Mouse (Mus musculus) stomach, postnatal 0 days (tissue): ENCODE data around the gene Inhba. TPM values are rescaled to one million over a fixed set of nuclear protein-coding genes. Genes with fewer than 3 reads are reported as not detected.

Experiments used
- ATAC-seq: fragments of 200-750 bp; cut with Nextera tagmentation; 2 replicates; pipeline ENCODE4 v1.8.0; 2017; ENCODE audit not compliant: low FRiP score, low TSS enrichment
- DNase-seq: peaks from one replicate; pipeline ENCODE4 v3.0.0-alpha.2; 2016; ENCODE audit warnings: low spot score
- H3K27ac ChIP-seq: fragments of 300-500 bp; sonication (generic); replicated peaks from 2 replicates; pipeline ENCODE4 v1.5.1; 2014; ENCODE audit warnings: mild to moderate bottlenecking, control low read depth
- H3K27me3 ChIP-seq: fragments of 300-500 bp; sonication (generic); 2 replicates; pipeline ENCODE4 v1.6.1; 2014; ENCODE audit warnings: low read length; ENCODE audit not compliant: control insufficient read depth, insufficient read depth
- H3K36me3 ChIP-seq: fragments of 300-500 bp; sonication (generic); 2 replicates; pipeline ENCODE4 v1.6.1; 2014; ENCODE audit warnings: low read length, mixed read lengths; ENCODE audit not compliant: control insufficient read depth, insufficient read depth
- H3K4me1 ChIP-seq: fragments of 300-500 bp; sonication (generic); replicated peaks from 2 replicates; pipeline ENCODE4 v1.6.1; 2014; ENCODE audit warnings: antibody characterized with exemption; ENCODE audit not compliant: control insufficient read depth, insufficient read depth
- H3K4me2 ChIP-seq: fragments of 300-500 bp; sonication (generic); replicated peaks from 2 replicates; pipeline ENCODE4 v1.6.1; 2014; ENCODE audit warnings: low read depth, mild to moderate bottlenecking, control low read depth, moderate library complexity
- H3K4me3 ChIP-seq: fragments of 300-500 bp; sonication (generic); 2 replicates; pipeline ENCODE4 v1.5.1; 2014; ENCODE audit warnings: low read depth, low read length, control low read depth
- H3K9ac ChIP-seq: fragments of 300-500 bp; sonication (generic); 2 replicates; pipeline ENCODE4 v1.6.1; 2014; ENCODE audit warnings: mild to moderate bottlenecking, low read length, control low read depth, mixed read lengths
- H3K9me3 ChIP-seq: fragments of 300-500 bp; sonication (generic); 2 replicates; pipeline ENCODE4 v1.6.1; 2016; ENCODE audit warnings: low read length; ENCODE audit not compliant: control insufficient read depth
- CTCF ChIP-seq: IDR thresholded peaks from 2 replicates; pipeline ENCODE4 v1.5.1; 2016; ENCODE audit warnings: antibody characterized with exemption, low read depth, mild to moderate bottlenecking, moderate library complexity
- EP300 ChIP-seq: optimal IDR thresholded peaks from 2 replicates; pipeline ENCODE3; 2016; ENCODE audit warnings: antibody characterized with exemption
- WGBS: fragments of 180-500 bp; shearing (Covaris S2); extraction: QIAGEN DNeasy Blood & Tissue Kit; methylation state at CpG from one replicate; pipeline ENCODE4 v1.1.7; 2014; 5-methylcytosine and 5-hydroxymethylcytosine counted together
- polyA plus RNA-seq: library from polyadenylated mRNA; unstranded; fragments of >200 nt; fragmentation: Nextera tagmentation; extraction: Ambion mirVana; gene quantifications from 2 replicates; pipeline ENCODE4 v1.2.1, GENCODE M21; 2015

Gene Inhba
- polyA plus RNA-seq, 1 experiment from 2014 or later: 3.2 TPM

DNA sequence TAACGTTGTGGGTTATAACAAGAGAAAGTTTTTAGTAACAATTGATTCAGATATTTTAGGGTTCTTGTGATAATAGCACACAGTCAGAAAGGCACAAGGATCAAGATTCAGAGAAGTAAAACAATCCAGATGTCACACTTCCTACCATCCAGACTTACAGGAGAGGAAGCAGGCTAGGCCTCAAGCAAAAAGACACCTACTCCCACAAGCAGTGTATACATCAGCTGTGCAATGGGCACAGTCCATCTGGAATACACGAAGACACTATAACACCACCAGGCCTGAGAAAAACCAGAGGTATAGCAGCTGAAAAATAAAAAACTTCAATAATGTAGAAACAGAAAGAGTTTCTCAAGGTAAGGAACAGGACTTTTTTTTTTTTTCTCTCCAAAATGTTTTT, 16.3 kb upstream of the Inhba start:
- no peak for DNase-seq
- Histone ChIP-seq H3K4me3 (no peak overlapping the region), H3K9me3 (no peaks in the 10 kb centered on the region), H3K27me3 (no peaks in the 10 kb centered on the region), H3K36me3 (no peaks in the 10 kb centered on the region), H3K4me2 (no peak overlapping the region), H3K27ac (no peak overlapping the region), H3K4me1 (no peaks in the 10 kb centered on the region), H3K9ac (no peak overlapping the region)
- ATAC-seq: no peak
- TF ChIP-seq EP300 (no peak), CTCF (no peak)
- WGBS: 56% methylated on average over 2 of the region's 2 CpGs

DNA sequence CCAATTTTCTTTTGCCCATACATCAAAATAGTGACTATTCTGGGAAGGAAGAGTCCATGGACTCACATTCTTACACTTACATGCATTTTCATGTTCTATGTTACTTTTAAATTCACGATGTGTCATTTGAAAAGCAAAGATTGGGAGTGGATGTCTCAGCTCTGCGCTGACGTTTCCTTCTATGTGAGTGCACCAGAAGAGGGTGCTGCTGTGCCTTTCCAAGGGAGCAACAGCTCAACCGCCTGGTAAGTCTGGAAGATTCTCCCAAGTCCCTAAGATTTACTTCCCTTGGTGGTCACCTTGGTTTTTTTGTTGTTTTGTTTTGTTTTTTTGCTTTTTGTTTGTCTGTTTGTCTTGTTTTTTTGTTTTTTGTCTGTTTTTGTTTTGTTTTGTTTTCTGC, 6.1 kb upstream of the Inhba start:
- peak; percentile 59 for DNase-seq
- no peak for ATAC-seq
- TF ChIP-seq CTCF (peak; percentile 93), EP300 (no peak)
- H3K27me3 ChIP-seq: no peaks in the 10 kb centered on the region
- H3K27ac ChIP-seq: no peak overlapping the region
- WGBS: 8% methylated on average over 4 of the region's 4 CpGs
- no peaks in the 10 kb centered on the region for H3K36me3 ChIP-seq
- no peaks in the 10 kb centered on the region for H3K9me3 ChIP-seq
- H3K4me2 ChIP-seq: no peak overlapping the region
- H3K4me3 ChIP-seq: no peak overlapping the region
- H3K9ac ChIP-seq: no peak overlapping the region
- H3K4me1 ChIP-seq: no peaks in the 10 kb centered on the region

DNA sequence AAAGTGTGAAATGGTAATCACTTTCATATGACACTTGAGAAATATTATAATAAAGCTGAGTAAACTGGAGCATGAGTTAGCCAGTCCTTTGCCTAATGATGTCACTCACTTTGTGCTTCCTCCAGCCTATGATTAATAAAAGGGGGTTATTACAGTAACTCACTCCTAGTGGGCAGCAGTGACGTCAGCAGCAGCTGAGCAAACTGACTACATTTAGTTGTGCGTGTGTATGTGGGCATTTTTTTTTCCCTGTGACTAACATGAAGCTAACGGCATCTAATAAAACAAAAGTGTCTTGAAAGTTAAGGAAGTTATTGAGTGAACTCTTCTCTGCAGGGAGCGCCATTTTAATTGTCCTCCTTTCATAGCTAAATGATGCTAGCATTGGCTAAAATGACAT, 3.9 kb upstream of the Inhba start:
- no peak for ATAC-seq
- DNase-seq: no peak
- Histone ChIP-seq H3K4me2 (no peak overlapping the region), H3K4me1 (no peaks in the 10 kb centered on the region), H3K9me3 (no peaks in the 10 kb centered on the region), H3K27ac (no peak overlapping the region), H3K27me3 (no peaks in the 10 kb centered on the region), H3K4me3 (no peak overlapping the region), H3K36me3 (no peaks in the 10 kb centered on the region), H3K9ac (no peak overlapping the region)
- no peak for TF ChIP-seq EP300
- TF ChIP-seq CTCF: no peak
- 67% methylated on average over 4 of the region's 4 CpGs for WGBS

DNA sequence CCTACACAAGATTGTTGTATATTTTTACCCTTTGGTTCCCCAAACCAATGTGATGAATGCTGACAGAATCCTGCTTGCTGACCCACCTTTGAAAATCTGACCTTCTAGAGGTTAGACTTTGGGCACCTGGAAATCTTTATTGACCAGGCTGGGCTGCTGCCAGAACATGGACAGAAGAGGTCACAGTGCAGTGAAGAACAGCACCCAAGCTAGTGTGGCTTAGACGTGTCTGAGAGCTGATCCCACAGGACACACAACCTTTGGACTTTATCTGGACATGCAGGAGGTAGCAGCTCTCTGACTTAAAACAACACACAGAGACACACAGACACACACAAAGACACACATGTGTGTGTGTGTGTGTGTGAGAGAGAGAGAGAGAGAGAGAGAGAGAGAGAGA, 3.3 kb upstream of the Inhba start:
- TF ChIP-seq CTCF (no peak), EP300 (no peak)
- WGBS: 43% methylated on average over 1 of the region's 1 CpGs

DNA sequence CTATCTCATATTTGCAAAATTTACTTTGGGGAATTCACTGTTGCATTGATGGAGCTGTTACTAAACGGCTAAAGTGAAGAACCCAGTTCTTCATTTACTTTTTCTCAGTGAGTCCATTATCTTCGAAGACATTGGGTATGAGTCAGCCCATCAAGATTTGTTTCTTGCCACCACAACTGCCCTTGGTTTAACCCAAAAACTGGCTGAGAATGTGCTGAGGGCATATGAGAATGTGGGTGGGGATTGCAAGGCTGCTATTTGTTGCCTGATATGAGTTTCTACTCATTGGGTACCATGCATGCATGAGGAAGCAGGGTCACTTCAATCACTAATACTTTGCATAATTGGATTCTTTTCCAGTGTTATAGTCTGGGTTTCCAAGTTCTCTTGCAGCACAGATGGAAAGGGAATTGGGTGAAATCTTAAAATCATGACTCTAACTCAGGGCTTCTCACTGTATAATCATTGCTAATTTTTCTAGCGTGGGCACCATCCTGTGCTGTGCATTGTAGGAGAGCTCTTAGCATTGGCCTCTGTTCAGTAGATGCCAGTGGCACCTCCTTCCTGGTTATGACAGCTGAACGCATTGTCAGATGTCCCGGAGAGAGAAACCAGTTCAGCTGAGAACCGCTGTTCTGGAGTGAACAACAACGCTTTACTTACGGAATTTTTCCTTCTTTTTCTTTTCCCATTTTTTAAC, 1.7 kb upstream of the Inhba start:
- Histone ChIP-seq H3K9ac (no peak overlapping the region), H3K4me3 (no peak overlapping the region), H3K36me3 (no peaks in the 10 kb centered on the region), H3K27ac (no peak overlapping the region), H3K27me3 (no peaks in the 10 kb centered on the region), H3K4me2 (no peak overlapping the region), H3K9me3 (no peaks in the 10 kb centered on the region), H3K4me1 (no peaks in the 10 kb centered on the region)
- 90% methylated on average over 8 of the region's 8 CpGs for WGBS
- TF ChIP-seq EP300 (no peak), CTCF (no peak)
- ATAC-seq (no peak), DNase-seq (no peak)

More for the DNA sequence above, 3.3 kb upstream of the Inhba start:
- no peak overlapping the region for H3K4me2 ChIP-seq
- no peaks in the 10 kb centered on the region for H3K4me1 ChIP-seq
- DNase-seq (no peak), ATAC-seq (no peak)
- H3K9me3 ChIP-seq: no peaks in the 10 kb centered on the region
- H3K27ac ChIP-seq: no peak overlapping the region
- H3K9ac ChIP-seq: no peak overlapping the region
- H3K4me3 ChIP-seq: no peak overlapping the region
- no peaks in the 10 kb centered on the region for H3K36me3 ChIP-seq
- H3K27me3 ChIP-seq: no peaks in the 10 kb centered on the region

DNA sequence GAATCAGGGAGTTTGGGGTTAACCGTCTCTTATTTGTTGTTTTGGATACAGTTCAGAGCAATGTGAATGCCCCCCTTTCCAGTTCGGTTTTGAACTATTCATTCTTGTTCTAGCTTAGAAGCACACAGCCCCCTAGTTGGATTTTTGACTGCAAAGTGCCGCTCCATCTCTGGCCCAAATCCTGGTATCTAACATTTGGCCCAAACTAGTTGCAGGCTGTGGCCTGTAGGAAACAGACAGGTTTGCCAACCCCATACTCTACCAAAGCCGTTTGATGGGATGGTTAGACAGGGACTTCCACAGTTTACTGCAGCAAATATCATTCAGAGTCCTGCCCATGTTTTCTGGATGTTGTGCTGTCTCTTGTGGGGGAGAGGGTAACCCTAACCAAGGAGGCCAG, 1.1 kb upstream of the Inhba start:
- H3K36me3 ChIP-seq: no peaks in the 10 kb centered on the region
- H3K4me3 ChIP-seq: no peak overlapping the region
- H3K27ac ChIP-seq: no peak overlapping the region
- WGBS: 87% methylated on average over 4 of the region's 4 CpGs
- DNase-seq (no peak), ATAC-seq (no peak)
- H3K27me3 ChIP-seq: no peaks in the 10 kb centered on the region
- H3K9ac ChIP-seq: no peak overlapping the region
- TF ChIP-seq EP300 (no peak), CTCF (no peak)
- H3K4me2 ChIP-seq: no peak overlapping the region
- H3K4me1 ChIP-seq: no peaks in the 10 kb centered on the region
- H3K9me3 ChIP-seq: no peaks in the 10 kb centered on the region
